Mouse (Mus musculus) forebrain, embryonic 12.5 days (tissue): ENCODE results near the gene Hook1. TPM values are rescaled to one million over a fixed set of nuclear protein-coding genes. Genes with fewer than 3 reads are reported as not detected.
A peak's percentile ranks its signal among the peaks of the same experiment; 100 is the strongest.

Source experiments
- ATAC-seq: fragments of 200-750 bp; cut with Nextera tagmentation; 2 replicates; pipeline ENCODE4 v1.8.0; 2017; ENCODE audit warnings: moderate TSS enrichment; ENCODE audit not compliant: low FRiP score
- H3K27ac ChIP-seq: fragments of 300-500 bp; sonication (generic); 2 replicates; pipeline ENCODE4 v1.5.1; 2016; ENCODE audit warnings: mild to moderate bottlenecking
- H3K27me3 ChIP-seq: fragments of 300-500 bp; sonication (generic); 2 replicates; pipeline ENCODE4 v1.6.1; 2016; ENCODE audit warnings: mild to moderate bottlenecking
- H3K36me3 ChIP-seq: fragments of 300-500 bp; sonication (generic); replicated peaks from 2 replicates; pipeline ENCODE4 v1.6.1; 2016; ENCODE audit warnings: mild to moderate bottlenecking
- H3K4me1 ChIP-seq: fragments of 300-500 bp; sonication (generic); 2 replicates; pipeline ENCODE4 v1.6.1; 2016
- H3K4me2 ChIP-seq: fragments of 300-500 bp; sonication (generic); 2 replicates; pipeline ENCODE4 v1.6.1; 2016; ENCODE audit warnings: mild to moderate bottlenecking, moderate library complexity
- H3K4me3 ChIP-seq: fragments of 300-500 bp; sonication (generic); replicated peaks from 2 replicates; pipeline ENCODE4 v1.5.1; 2016; ENCODE audit warnings: mild to moderate bottlenecking
- H3K9ac ChIP-seq: fragments of 300-500 bp; sonication (generic); 2 replicates; pipeline ENCODE4 v1.6.1; 2016; ENCODE audit warnings: mild to moderate bottlenecking
- H3K9me3 ChIP-seq: fragments of 300-500 bp; sonication (generic); 2 replicates; pipeline ENCODE4 v1.6.1; 2016
- WGBS: fragments of 180-500 bp; shearing (Covaris S2); methylation state at CpG from one replicate; pipeline ENCODE4 v1.1.7; 2016; 5-methylcytosine and 5-hydroxymethylcytosine counted together
- polyA plus RNA-seq: library from polyadenylated mRNA; unstranded; fragments of >200 nt; fragmentation: Nextera tagmentation; extraction: Ambion mirVana; gene quantifications from 2 replicates; pipeline ENCODE4 v1.2.1, GENCODE M21; 2016

The Hook1 gene
- polyA plus RNA-seq: 50.8 and 51.3 TPM in 2 replicates

GRCm38 (mm10) chr4:95966928-95967724 lies at the start of gene Hook1:
Gene Hook1 (plus strand): TSS chr4:95967240.
- Histone ChIP-seq H3K4me1 (peaks cover 19% of the 10 kb centered on the region), H3K36me3 (no peaks in the 10 kb centered on the region), H3K9me3 (no peaks in the 10 kb centered on the region), H3K4me3 (peak within 1 kb of the TSS; percentile 75), H3K9ac (peak within 1 kb of the TSS; percentile 67), H3K27me3 (no peaks in the 10 kb centered on the region), H3K27ac (peak within 1 kb of the TSS; percentile 60), H3K4me2 (peak within 1 kb of the TSS; percentile 75)
- WGBS: under 1% methylated on average over 81 of the region's 82 CpGs
- peak; percentile 100 for ATAC-seq

GRCm38 (mm10) chr4:95917703-95918102 lies 49.3 kb upstream of the Hook1 start:
- no peaks in the 10 kb centered on the region for H3K9me3 ChIP-seq
- no peaks in the 10 kb centered on the region for H3K27me3 ChIP-seq
- no peak overlapping the region for H3K4me3 ChIP-seq
- no peaks in the 10 kb centered on the region for H3K36me3 ChIP-seq
- no peak for ATAC-seq
- peaks cover 13% of the 10 kb centered on the region for H3K4me1 ChIP-seq
- 88% methylated on average over 6 of the region's 6 CpGs for WGBS
- H3K4me2 ChIP-seq: no peak overlapping the region
- H3K27ac ChIP-seq: no peak overlapping the region
- no peak overlapping the region for H3K9ac ChIP-seq

GRCm38 (mm10) chr4:95920448-95920847 lies 46.6 kb upstream of the Hook1 start:
- H3K27me3 ChIP-seq: no peaks in the 10 kb centered on the region
- no peaks in the 10 kb centered on the region for H3K9me3 ChIP-seq
- no peak for ATAC-seq
- no peaks in the 10 kb centered on the region for H3K36me3 ChIP-seq
- WGBS: 89% methylated on average over 4 of the region's 4 CpGs
- no peak overlapping the region for H3K27ac ChIP-seq
- H3K4me2 ChIP-seq: no peak overlapping the region
- H3K9ac ChIP-seq: no peak overlapping the region
- H3K4me1 ChIP-seq: peaks cover 11% of the 10 kb centered on the region
- no peak overlapping the region for H3K4me3 ChIP-seq

GRCm38 (mm10) chr4:95924210-95925184 lies 42.5 kb upstream of the Hook1 start:
- H3K27me3 ChIP-seq: peaks cover 8% of the 10 kb centered on the region
- H3K27ac ChIP-seq: no peak overlapping the region
- ATAC-seq: peak; percentile 68
- no peaks in the 10 kb centered on the region for H3K4me1 ChIP-seq
- H3K4me2 ChIP-seq: no peak overlapping the region
- H3K9ac ChIP-seq: no peak overlapping the region
- no peaks in the 10 kb centered on the region for H3K9me3 ChIP-seq
- no peaks in the 10 kb centered on the region for H3K36me3 ChIP-seq
- WGBS: 16% methylated on average over 7 of the region's 7 CpGs
- H3K4me3 ChIP-seq: no peak overlapping the region

- no peaks in the 10 kb centered on the region for H3K4me1 ChIP-seq
- 94% methylated on average over 1 of the region's 1 CpGs for WGBS
- H3K36me3 ChIP-seq: no peaks in the 10 kb centered on the region
- ATAC-seq: no peak
- no peak overlapping the region for H3K27ac ChIP-seq
- no peak overlapping the region for H3K9ac ChIP-seq
- no peaks in the 10 kb centered on the region for H3K9me3 ChIP-seq
- no peak overlapping the region for H3K4me3 ChIP-seq
- peaks cover 11% of the 10 kb centered on the region for H3K27me3 ChIP-seq
- H3K4me2 ChIP-seq: no peak overlapping the region
Measured at GRCm38 (mm10) chr4:95928846-95929245, 38.2 kb upstream of the Hook1 start.

GRCm38 (mm10) chr4:95929936-95930335 lies 37.1 kb upstream of the Hook1 start:
- H3K36me3 ChIP-seq: no peaks in the 10 kb centered on the region
- WGBS: 45% methylated on average over 1 of the region's 1 CpGs
- H3K9ac ChIP-seq: no peak overlapping the region
- H3K4me1 ChIP-seq: no peaks in the 10 kb centered on the region
- ATAC-seq: no peak; the same call in 1 of the 2 replicates
- H3K9me3 ChIP-seq: no peaks in the 10 kb centered on the region
- no peak overlapping the region for H3K4me2 ChIP-seq
- H3K27me3 ChIP-seq: peaks cover 11% of the 10 kb centered on the region
- no peak overlapping the region for H3K27ac ChIP-seq
- H3K4me3 ChIP-seq: no peak overlapping the region

GRCm38 (mm10) chr4:95931331-95931730 lies 35.7 kb upstream of the Hook1 start:
- H3K9me3 ChIP-seq: no peaks in the 10 kb centered on the region
- H3K9ac ChIP-seq: no peak overlapping the region
- 58% methylated on average over 2 of the region's 2 CpGs for WGBS
- no peak overlapping the region for H3K4me3 ChIP-seq
- H3K4me1 ChIP-seq: no peaks in the 10 kb centered on the region
- no peak overlapping the region for H3K4me2 ChIP-seq
- no peak overlapping the region for H3K27ac ChIP-seq
- ATAC-seq: no peak
- no peaks in the 10 kb centered on the region for H3K36me3 ChIP-seq
- peaks cover 11% of the 10 kb centered on the region for H3K27me3 ChIP-seq

- H3K4me3 ChIP-seq: no peak overlapping the region
- H3K27me3 ChIP-seq: 0 out of 2 replicates have a peak, but pooled peaks cover 3% of the 10 kb centered on the region
- no peaks in the 10 kb centered on the region for H3K9me3 ChIP-seq
- H3K27ac ChIP-seq: no peak overlapping the region
- no peaks in the 10 kb centered on the region for H3K4me1 ChIP-seq
- ATAC-seq: no peak
- no peak overlapping the region for H3K9ac ChIP-seq
- no peaks in the 10 kb centered on the region for H3K36me3 ChIP-seq
- 88% methylated on average over 9 of the region's 9 CpGs for WGBS
- H3K4me2 ChIP-seq: no peak overlapping the region
Measured at GRCm38 (mm10) chr4:95933801-95934356, 33.2 kb upstream of the Hook1 start.

- 0 out of 2 replicates have a peak, but pooled peaks cover 3% of the 10 kb centered on the region for H3K27me3 ChIP-seq
- no peak overlapping the region for H3K4me2 ChIP-seq
- H3K9me3 ChIP-seq: no peaks in the 10 kb centered on the region
- H3K4me1 ChIP-seq: no peaks in the 10 kb centered on the region
- no peaks in the 10 kb centered on the region for H3K36me3 ChIP-seq
- WGBS: 46% methylated on average over 4 of the region's 4 CpGs
- no peak overlapping the region for H3K4me3 ChIP-seq
- no peak for ATAC-seq
- H3K27ac ChIP-seq: no peak overlapping the region
- no peak overlapping the region for H3K9ac ChIP-seq
Measured at GRCm38 (mm10) chr4:95934384-95935035, 32.5 kb upstream of the Hook1 start.

- Histone ChIP-seq H3K9me3 (no peaks in the 10 kb centered on the region), H3K9ac (no peak overlapping the region), H3K4me2 (no peak overlapping the region), H3K27ac (no peak overlapping the region), H3K4me3 (no peak overlapping the region), H3K36me3 (no peaks in the 10 kb centered on the region), H3K4me1 (no peaks in the 10 kb centered on the region), H3K27me3 (no peaks in the 10 kb centered on the region)
- 78% methylated on average over 3 of the region's 3 CpGs for WGBS
- no peak for ATAC-seq
Measured at GRCm38 (mm10) chr4:95938701-95939100, 28.3 kb upstream of the Hook1 start.

GRCm38 (mm10) chr4:95947896-95948295 lies 19.1 kb upstream of the Hook1 start:
- Histone ChIP-seq H3K4me1 (no peaks in the 10 kb centered on the region), H3K4me2 (no peak overlapping the region), H3K27ac (no peak overlapping the region), H3K36me3 (no peaks in the 10 kb centered on the region), H3K9me3 (no peaks in the 10 kb centered on the region), H3K27me3 (no peaks in the 10 kb centered on the region), H3K4me3 (no peak overlapping the region), H3K9ac (no peak overlapping the region)
- 83% methylated on average over 1 of the region's 1 CpGs for whole genome bisulfite sequencing
- no peak for ATAC-seq

- Histone ChIP-seq H3K4me3 (no peak overlapping the region), H3K9me3 (no peaks in the 10 kb centered on the region), H3K4me2 (no peak overlapping the region), H3K4me1 (no peaks in the 10 kb centered on the region), H3K9ac (no peak overlapping the region), H3K27ac (no peak overlapping the region), H3K27me3 (no peaks in the 10 kb centered on the region), H3K36me3 (no peaks in the 10 kb centered on the region)
- no peak for ATAC-seq
Measured at GRCm38 (mm10) chr4:95953328-95953727, 13.7 kb upstream of the Hook1 start.
